In the genomic region with DNA sequence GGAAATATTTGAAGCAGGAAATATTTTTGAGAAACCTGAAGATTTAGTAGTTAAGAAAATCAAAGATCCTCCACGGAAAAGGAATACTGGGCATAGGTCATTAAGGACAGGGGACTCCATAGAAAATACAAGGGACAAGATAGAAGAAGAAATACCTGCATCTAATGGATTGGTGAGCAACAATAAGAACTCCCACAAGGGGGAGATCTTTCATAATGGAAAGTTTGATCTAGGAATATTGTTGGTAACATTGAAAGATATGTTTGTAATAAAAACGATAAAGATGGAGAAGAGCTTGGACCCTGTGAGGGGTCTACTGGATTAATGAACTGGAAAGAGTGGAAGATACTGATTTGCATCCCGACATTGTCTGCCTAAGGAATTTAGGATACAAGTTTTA, we compare ENCODE assay signal across 15 mouse cellular contexts. TPM values are rescaled to one million over a fixed set of nuclear protein-coding genes. Genes with fewer than 3 reads are reported as not detected.
DNase-seq lines count a peak whose midpoint lies in the region; TF ChIP-seq lines count a peak whose summit lies in the region.
"Had no signal": no experiment of that assay in that cellular context is flagged by ENCODE, and none has a peak within 500 bp of the region (broad histone marks: within the 10 kb centered on the region; RNA-seq: fewer than 3 reads in every experiment).

No protein-coding gene starts in this region.

- H3K27ac ChIP-seq in heart, adult 2 months: no peak overlapping the region
- H3K27ac ChIP-seq: heart, embryonic 10.5 days; neural tube, embryonic 12.5 days had no signal

- TF ChIP-seq EP300 in heart, adult 2 months (IDR thresholded peaks at IDR 0.05; ENCODE audit: insufficient read depth, low read depth, low read length): no peak

- TF ChIP-seq CTCF in heart, adult 2 months (IDR thresholded peaks at IDR 0.05): peak; percentile 45

- no peak overlapping the region for H3K4me3 ChIP-seq in heart, adult 2 months
- H3K4me3 ChIP-seq: heart, embryonic 10.5 days; neural tube, embryonic 12.5 days had no signal

- no peaks in the 10 kb centered on the region for H3K4me1 ChIP-seq in heart, adult 2 months (ENCODE audit: control insufficient read depth, insufficient read depth, low read length)
- H3K4me1 ChIP-seq: heart, embryonic 10.5 days; neural tube, embryonic 12.5 days had no signal

- intact Hi-C loops in heart, adult 2 months (cut with DNase I): loop anchor here (5.0 kb wide), 1 partner anchor 256 kb away; a partner anchor contains a TSS
- intact Hi-C loops in left cerebral cortex, postnatal 10 days (cut with DNase I): loop anchor here (2.0 to 5.0 kb wide), 2 partner anchors 256 to 550 kb away; a partner anchor contains a TSS

- H3K9ac ChIP-seq in heart, adult 2 months (ENCODE audit: low read depth, low read length): no peak overlapping the region
- H3K9ac ChIP-seq: neural tube, embryonic 12.5 days had no signal

- H3K36me3 ChIP-seq in heart, adult 2 months (ENCODE audit: control insufficient read depth, insufficient read depth, low read length): no peaks in the 10 kb centered on the region
- H3K36me3 ChIP-seq: heart, embryonic 10.5 days; neural tube, embryonic 12.5 days had no signal

- no peak for DNase-seq in heart, adult 2 months
- no peak for DNase-seq in heart, adult 9 months (ENCODE audit: low spot score in 2 of 2)
- DNase-seq in left cerebral cortex, adult 11 months (ENCODE audit: low spot score): peak; percentile 7
- no peak for DNase-seq in left cerebral cortex, postnatal 10 days (ENCODE audit: extremely low spot score in 1 of 2, low spot score in 2 of 2)
- DNase-seq in A20 (ENCODE audit: low read depth, low spot score) (peak; percentile 35), adipocyte (ENCODE audit: low spot score) (peak; percentile 44)
- no peak for DNase-seq in ovary, postnatal 10 days (ENCODE audit: low spot score)
- DNase-seq in cerebellum, postnatal 4 days (ENCODE audit: low spot score in 2 of 2): no peak
- DNase-seq: cerebellum, adult 11-12 months; lung, adult 18-20 months; thymus, postnatal 14 days had no signal

- no peaks in the 10 kb centered on the region for H3K79me2 ChIP-seq in heart, adult 2 months (replicated peaks; ENCODE audit: control insufficient read depth, insufficient read depth, low read length)

- no peaks in the 10 kb centered on the region for H3K27me3 ChIP-seq in heart, adult 2 months (ENCODE audit: control insufficient read depth, insufficient read depth, low read length)
- H3K27me3 ChIP-seq: neural tube, embryonic 12.5 days had no signal

- WGBS in heart, adult 2 months: 36% methylated on average over 3 of the region's 3 CpGs

- no peak for TF ChIP-seq POLR2A in heart, adult 2 months (IDR thresholded peaks at IDR 0.05; ENCODE audit: insufficient read depth, low read depth, low read length)

RNA-seq across cellular contexts. Expression of a gene that starts 20.1 kb away (rescaled TPM):
- not detected for total RNA-seq in heart, adult 2 months (2021)
- polyA plus RNA-seq in heart, adult 2 months (2012; rRNA removed): 0.09 and 0.14 TPM in 2 replicates
- not detected for total RNA-seq in left cerebral cortex, postnatal 10 days (2021)
- total RNA-seq: layer of hippocampus, postnatal 14 days had no signal
- polyA plus RNA-seq: neural tube, embryonic 12.5 days had no signal

RNA-seq across cellular contexts. Expression of a gene that starts 39.7 kb away (rescaled TPM):
- total RNA-seq in heart, adult 2 months (2021): not detected
- 0.12 TPM in 1 of 2 replicates, not detected in the other for polyA plus RNA-seq in heart, adult 2 months (2012; rRNA removed)
- not detected for total RNA-seq in left cerebral cortex, postnatal 10 days (2021)
- total RNA-seq: adrenal gland, adult 18-20 months; layer of hippocampus, postnatal 14 days had no signal
- polyA plus RNA-seq: heart, embryonic 10.5 days; neural tube, embryonic 12.5 days had no signal

Comparison
In these comparisons a context has a peak if more than half of its experiments do, and no peak if none do; other contexts are left out.
1. DNase-seq: peak in left cerebral cortex, adult 11 months (single experiment), A20 (single experiment) and adipocyte (single experiment); none in heart, adult 2 months (0 of 2), heart, adult 9 months (0 of 2), left cerebral cortex, postnatal 10 days (0 of 2), ovary, postnatal 10 days (single experiment) and cerebellum, postnatal 4 days (0 of 2).